In genomic region chr12:79898198-79898930, GRCm38 (mm10) we compare ENCODE assay signal across 8 mouse cellular contexts.
DNase-seq lines count a peak whose midpoint lies in the region; ATAC-seq and TF ChIP-seq lines count a peak whose summit lies in the region.

No protein-coding gene starts in this region.

- peak overlapping the region; percentile 53 for H3K27ac ChIP-seq in heart, embryonic 16.5 days (ENCODE audit: low read length)
- H3K27ac ChIP-seq in heart, embryonic 12.5 days (ENCODE audit: poor library complexity, severe bottlenecking) = no peak overlapping the region
- peak overlapping the region; percentile 30 for H3K27ac ChIP-seq in embryonic facial prominence, embryonic 13.5 days
- peak overlapping the region; percentile 39 for H3K27ac ChIP-seq in limb, embryonic 14.5 days (replicated peaks; ENCODE audit: low read depth, low read length)

- H3K4me3 ChIP-seq in heart, embryonic 16.5 days (ENCODE audit: low read length) = no peak overlapping the region
- H3K4me3 ChIP-seq in heart, embryonic 12.5 days = no peak overlapping the region
- H3K4me3 ChIP-seq in embryonic facial prominence, embryonic 13.5 days = no peak overlapping the region
- H3K4me3 ChIP-seq in limb, embryonic 14.5 days (replicated peaks; ENCODE audit: low read length) = no peak overlapping the region

- peak; percentile 46 for DNase-seq in ZHBTc4 (ENCODE audit: low read depth, low spot score)
- DNase-seq in limb, embryonic 14.5 days (ENCODE audit: low spot score) = no peak
- DNase-seq in gastrocnemius, adult 8-10 months (ENCODE audit: low spot score in 2 of 2) = no peak
- no peak for DNase-seq in urinary bladder, adult 18-20 months (ENCODE audit: low spot score in 2 of 2)

- H3K4me1 ChIP-seq in heart, embryonic 16.5 days (ENCODE audit: control insufficient read depth, insufficient read depth, low read length) = peaks cover 33% of the 10 kb centered on the region
- H3K4me1 ChIP-seq in heart, embryonic 12.5 days (replicated peaks) = peaks cover 43% of the 10 kb centered on the region
- peaks cover 59% of the 10 kb centered on the region for H3K4me1 ChIP-seq in embryonic facial prominence, embryonic 13.5 days
- H3K4me1 ChIP-seq in limb, embryonic 14.5 days (ENCODE audit: control insufficient read depth, insufficient read depth, low read length) = peaks cover 30% of the 10 kb centered on the region

- ATAC-seq in heart, embryonic 16.5 days (replicated peaks; ENCODE audit: extremely low read depth, insufficient read depth, low FRiP score) = no peak
- no peak for ATAC-seq in heart, embryonic 12.5 days (ENCODE audit: insufficient number of reproducible peaks, low FRiP score)
- no peak for ATAC-seq in embryonic facial prominence, embryonic 13.5 days (ENCODE audit: insufficient number of reproducible peaks, insufficient read depth, low FRiP score, low TSS enrichment, low read depth)
- no peak for ATAC-seq in limb, embryonic 14.5 days (ENCODE audit: low FRiP score, low read depth)
- no peak for ATAC-seq in granulocyte monocyte progenitor cell, adult 5-6 weeks (replicated peaks; ENCODE audit: poor library complexity, severe bottlenecking)

- TF ChIP-seq POLR2A in limb, embryonic 14.5 days (IDR thresholded peaks at IDR 0.05; ENCODE audit: borderline replicate concordance, extremely low read depth, insufficient read depth, insufficient read length) = no peak

- no peaks in the 10 kb centered on the region for H3K36me3 ChIP-seq in heart, embryonic 16.5 days (ENCODE audit: control insufficient read depth, insufficient read depth)
- no peaks in the 10 kb centered on the region for H3K36me3 ChIP-seq in heart, embryonic 12.5 days
- H3K36me3 ChIP-seq in embryonic facial prominence, embryonic 13.5 days = no peaks in the 10 kb centered on the region
- no peaks in the 10 kb centered on the region for H3K36me3 ChIP-seq in limb, embryonic 14.5 days (ENCODE audit: control insufficient read depth, insufficient read depth, low read length)

- WGBS in heart, embryonic 16.5 days = 29% methylated on average over 12 of the region's 12 CpGs
- 27% methylated on average over 12 of the region's 12 CpGs for WGBS in heart, embryonic 12.5 days
- WGBS in embryonic facial prominence, embryonic 13.5 days = 27% methylated on average over 12 of the region's 12 CpGs
- 11% methylated on average over 12 of the region's 12 CpGs for WGBS in limb, embryonic 14.5 days

- H3K9ac ChIP-seq in heart, embryonic 16.5 days (ENCODE audit: low read length) = peak overlapping the region; percentile 45; the same call in 1 of the 2 replicates
- H3K9ac ChIP-seq in heart, embryonic 12.5 days = no peak overlapping the region
- peak overlapping the region; percentile 41; the same call in 1 of the 2 replicates for H3K9ac ChIP-seq in embryonic facial prominence, embryonic 13.5 days
- H3K9ac ChIP-seq in limb, embryonic 14.5 days (ENCODE audit: low read depth, low read length, severe bottlenecking) = 0 out of 2 replicates have a peak overlapping the region, but pooled peaks have one; percentile 9

- peaks cover 2% of the 10 kb centered on the region; the same call in 1 of the 2 replicates for H3K9me3 ChIP-seq in heart, embryonic 16.5 days (replicated peaks; ENCODE audit: control insufficient read depth, low read length)
- H3K9me3 ChIP-seq in heart, embryonic 12.5 days (replicated peaks) = no peaks in the 10 kb centered on the region; the same call in 1 of the 2 replicates
- no peaks in the 10 kb centered on the region for H3K9me3 ChIP-seq in embryonic facial prominence, embryonic 13.5 days
- H3K9me3 ChIP-seq in limb, embryonic 14.5 days (ENCODE audit: control insufficient read depth, low read length) = no peaks in the 10 kb centered on the region

- no peak overlapping the region for H3K4me2 ChIP-seq in heart, embryonic 16.5 days (ENCODE audit: low read depth, low read length)
- H3K4me2 ChIP-seq in heart, embryonic 12.5 days = no peak overlapping the region
- H3K4me2 ChIP-seq in embryonic facial prominence, embryonic 13.5 days = no peak overlapping the region
- H3K4me2 ChIP-seq in limb, embryonic 14.5 days (replicated peaks; ENCODE audit: low read depth, low read length, severe bottlenecking) = no peak overlapping the region

- no peaks in the 10 kb centered on the region for H3K27me3 ChIP-seq in heart, embryonic 16.5 days (ENCODE audit: control insufficient read depth, insufficient read depth, low read length)
- no peaks in the 10 kb centered on the region for H3K27me3 ChIP-seq in heart, embryonic 12.5 days (replicated peaks)
- H3K27me3 ChIP-seq in embryonic facial prominence, embryonic 13.5 days = no peaks in the 10 kb centered on the region
- H3K27me3 ChIP-seq in limb, embryonic 14.5 days (ENCODE audit: control insufficient read depth, insufficient read depth, low read length) = no peaks in the 10 kb centered on the region
